ENCODE assay signal across 8 mouse cellular contexts in genomic region chr7:27486770-27487697, GRCm38 (mm10). TPM values are rescaled to one million over a fixed set of nuclear protein-coding genes. Genes with fewer than 3 reads are reported as not detected.
DNase-seq lines count a peak whose midpoint lies in the region; ATAC-seq and TF ChIP-seq lines count a peak whose summit lies in the region.

Gene Sertad1, plus strand, starts transcription at chr7:27486910.

- H3K9ac ChIP-seq in forebrain, embryonic 16.5 days (replicated peaks; ENCODE audit: low read depth, low read length) = peak within 1 kb of the TSS; percentile 78
- H3K9ac ChIP-seq in lung, embryonic 15.5 days = peak within 1 kb of the TSS; percentile 70

- H3K27ac ChIP-seq in forebrain, embryonic 16.5 days (ENCODE audit: low read length) = peak within 1 kb of the TSS; percentile 86
- peak within 1 kb of the TSS; percentile 98 for H3K27ac ChIP-seq in lung, embryonic 15.5 days

- H3K4me3 ChIP-seq in G1E (ENCODE audit: low read depth, low read length) = peak within 1 kb of the TSS; percentile 77
- peak within 1 kb of the TSS; percentile 68 for H3K4me3 ChIP-seq in forebrain, embryonic 16.5 days (replicated peaks; ENCODE audit: low read length)
- H3K4me3 ChIP-seq in lung, embryonic 15.5 days = peak within 1 kb of the TSS; percentile 57

- no peak for TF ChIP-seq CTCF in G1E (IDR thresholded peaks at IDR 0.05; ENCODE audit: low read depth, low read length)

- DNase-seq in G1E (ENCODE audit: low spot score) = peak; percentile 95
- peak; percentile 100 for DNase-seq in cerebellum, adult 18-20 months
- DNase-seq in heart, postnatal 36 days = peak; percentile 100
- peak; percentile 99 to 100 for DNase-seq in layer of hippocampus, adult 8-10 months (ENCODE audit: low spot score in 2 of 2)
- DNase-seq in ovary, adult 18-20 months (ENCODE audit: low spot score) = peak; percentile 100
- DNase-seq in thymus, postnatal 0 days (ENCODE audit: low spot score) = peak; percentile 100

- intact Hi-C loops in heart, postnatal 36 days (cut with DNase I) = loop anchor here (10.0 kb wide), 1 partner anchor 322 kb away; the partner anchor contains the start of gene Egln2

- peaks cover 28% of the 10 kb centered on the region for H3K36me3 ChIP-seq in G1E (replicated peaks)
- no peaks in the 10 kb centered on the region for H3K36me3 ChIP-seq in forebrain, embryonic 16.5 days (ENCODE audit: control insufficient read depth, insufficient read depth)
- H3K36me3 ChIP-seq in lung, embryonic 15.5 days = 0 out of 2 replicates have a peak, but pooled peaks cover 11% of the 10 kb centered on the region

- peak within 1 kb of the TSS; percentile 63 for H3K4me2 ChIP-seq in forebrain, embryonic 16.5 days (ENCODE audit: low read length)
- H3K4me2 ChIP-seq in lung, embryonic 15.5 days = peak within 1 kb of the TSS; percentile 80

- H3K27me3 ChIP-seq in G1E (ENCODE audit: insufficient read depth, low read length) = no peaks in the 10 kb centered on the region
- no peaks in the 10 kb centered on the region for H3K27me3 ChIP-seq in forebrain, embryonic 16.5 days (replicated peaks; ENCODE audit: control insufficient read depth, insufficient read depth, low read length)
- no peaks in the 10 kb centered on the region for H3K27me3 ChIP-seq in lung, embryonic 15.5 days

- H3K9me3 ChIP-seq in G1E (replicated peaks) = no peaks in the 10 kb centered on the region
- no peaks in the 10 kb centered on the region for H3K9me3 ChIP-seq in forebrain, embryonic 16.5 days (ENCODE audit: control insufficient read depth, low read length)
- no peaks in the 10 kb centered on the region for H3K9me3 ChIP-seq in lung, embryonic 15.5 days

- H3K4me1 ChIP-seq in G1E (ENCODE audit: insufficient read depth, low read depth, low read length) = peaks cover 78% of the 10 kb centered on the region
- peaks cover 12% of the 10 kb centered on the region for H3K4me1 ChIP-seq in forebrain, embryonic 16.5 days (replicated peaks; ENCODE audit: control insufficient read depth, insufficient read depth, low read length)
- H3K4me1 ChIP-seq in lung, embryonic 15.5 days = peaks cover 50% of the 10 kb centered on the region

- peak; percentile 70 for ATAC-seq in G1E (ENCODE audit: extremely low read depth, insufficient number of reproducible peaks, low FRiP score, poor library complexity, severe bottlenecking)
- peak; percentile 98 for ATAC-seq in forebrain, embryonic 16.5 days
- peak; percentile 91 for ATAC-seq in lung, embryonic 15.5 days (ENCODE audit: borderline replicate concordance, extremely low read depth, low FRiP score, low TSS enrichment)

- under 1% methylated on average over 68 of the region's 80 CpGs for WGBS in forebrain, embryonic 16.5 days
- WGBS in lung, embryonic 15.5 days = 1% methylated on average over 73 of the region's 80 CpGs

RNA-seq across cellular contexts. Expression of gene Sertad1, which starts in this region (rescaled TPM):
- 18.5 and 18.6 TPM in 2 replicates for total RNA-seq in G1E (2014; fragmentation: Nextera tagmentation)
- 62.3 and 63.1 TPM in 2 replicates for total RNA-seq in G1E (2017)
- polyA plus RNA-seq in G1E (2012) = 56.9 and 75.3 TPM in 2 replicates
- 6.5 and 7.0 TPM in 2 replicates for polyA plus RNA-seq in forebrain, embryonic 16.5 days (2015; fragmentation: Nextera tagmentation; extraction: Ambion mirVana)
- 10 to 100 TPM in 1 of 2 experiments, 1 to 10 TPM in 1; 9.5 to 11.5 TPM for total RNA-seq in heart, postnatal 36 days (2021)
- total RNA-seq in layer of hippocampus, adult 8-10 months (2022) = 10 to 100 TPM in 1 of 4 experiments, 1 to 10 TPM in 3; 6.4 to 10.7 (median 9.3) TPM
- polyA plus RNA-seq in lung, embryonic 15.5 days (2015; fragmentation: Nextera tagmentation; extraction: Ambion mirVana) = 48.5 and 49.6 TPM in 2 replicates
- 33.5 and 35.1 TPM in 2 replicates for polyA plus RNA-seq in thymus, postnatal 0 days (2015; fragmentation: Nextera tagmentation; extraction: Ambion mirVana)

Comparison
In these comparisons a context has a peak if more than half of its experiments do, and no peak if none do; other contexts are left out.
1. Peak in every context shown above with its lines: DNase-seq, ATAC-seq, H3K4me3 ChIP-seq and H3K27ac ChIP-seq.